In the genomic region with DNA sequence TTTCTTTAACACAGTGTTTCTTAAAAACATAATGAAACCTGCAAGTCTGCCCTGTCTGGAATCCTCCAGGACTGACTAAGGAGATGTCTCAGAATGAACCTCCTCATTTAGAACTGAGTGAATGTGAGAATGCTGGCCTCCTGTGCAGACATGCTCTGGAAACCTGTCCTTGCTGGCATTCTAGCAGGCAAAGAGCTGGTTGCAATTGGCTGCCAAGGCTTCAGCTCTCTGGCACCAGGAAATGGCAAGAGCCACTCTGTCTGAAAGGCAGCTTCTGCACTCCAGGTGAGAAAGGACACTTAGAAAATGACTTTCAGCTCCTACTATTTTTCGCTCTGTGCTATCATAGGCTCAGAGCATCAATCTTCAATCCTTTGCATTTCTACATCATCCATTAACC, we compare ENCODE assay signal across 15 mouse cellular contexts.
"Had no signal": no experiment of that assay in that cellular context is flagged by ENCODE, and none has a peak within 500 bp of the region (broad histone marks: within the 10 kb centered on the region; RNA-seq: fewer than 3 reads in every experiment).

No protein-coding gene starts in this region.

- DNase-seq: kidney, postnatal 25 days; layer of hippocampus, postnatal 36 days; lung, embryonic 14.5 days; lung, postnatal 10 days; lung, postnatal 4 days; midbrain, embryonic 14.5 days; right cerebral cortex, adult 18-20 months; right cerebral cortex, postnatal 25 days; thymus, postnatal 4 days had no signal

- H3K27ac ChIP-seq: limb, embryonic 15.5 days; liver, embryonic 12.5 days; midbrain, embryonic 10.5 days; neural tube, embryonic 15.5 days; stomach, postnatal 0 days had no signal

- H3K4me3 ChIP-seq: limb, embryonic 15.5 days; liver, embryonic 12.5 days; midbrain, embryonic 10.5 days; myocyte; neural tube, embryonic 15.5 days had no signal
